Mouse (Mus musculus) c-Kit-positive CD71-positive TER-119-positive erythroid progenitor cells, embryonic 14.5 days (primary cell): ENCODE data around the gene Nip7.
"Not testable (repeated sequence)": the region's sequence is repeated elsewhere in the genome, so short reads cannot be mapped to it uniquely, and the experiment has no call there.

Experiments used
- DNase-seq: peaks from one replicate; pipeline ENCODE4 v3.0.0-alpha.2; 2013; ENCODE audit warnings: low spot score

Nip7 gene

GRCm38 (mm10) chr8:107065511-107066496 lies 9.1 kb downstream of the Nip7 start, which contains the start of gene Tmed6:
Gene Tmed6, minus strand, starts transcription at chr8:107065644.
- DNase-seq, result peak; percentile 79

DNA sequence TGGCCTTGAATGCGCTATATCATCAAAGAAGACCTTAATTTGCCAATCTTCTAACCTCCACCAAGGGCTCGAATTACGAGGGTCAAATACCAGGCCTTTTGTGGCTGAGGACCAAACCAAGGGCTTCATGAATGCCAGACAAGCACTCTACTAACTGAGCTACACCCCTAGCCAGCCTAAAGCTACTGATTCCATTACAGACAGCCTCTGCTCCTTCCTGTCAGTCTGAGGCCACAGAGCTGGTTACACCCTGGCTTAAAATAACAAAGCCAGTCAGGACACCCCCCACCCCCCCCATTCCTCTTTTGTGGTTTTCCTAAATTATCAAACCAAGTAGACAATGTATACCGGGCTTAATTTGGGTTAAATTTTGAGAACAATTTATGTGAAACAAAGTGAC lies 17.0 kb downstream of the Nip7 start:
- no peak for DNase-seq

GRCm38 (mm10) chr8:107074128-107074527 lies 17.5 kb downstream of the Nip7 start:
- no peak for DNase-seq

DNA sequence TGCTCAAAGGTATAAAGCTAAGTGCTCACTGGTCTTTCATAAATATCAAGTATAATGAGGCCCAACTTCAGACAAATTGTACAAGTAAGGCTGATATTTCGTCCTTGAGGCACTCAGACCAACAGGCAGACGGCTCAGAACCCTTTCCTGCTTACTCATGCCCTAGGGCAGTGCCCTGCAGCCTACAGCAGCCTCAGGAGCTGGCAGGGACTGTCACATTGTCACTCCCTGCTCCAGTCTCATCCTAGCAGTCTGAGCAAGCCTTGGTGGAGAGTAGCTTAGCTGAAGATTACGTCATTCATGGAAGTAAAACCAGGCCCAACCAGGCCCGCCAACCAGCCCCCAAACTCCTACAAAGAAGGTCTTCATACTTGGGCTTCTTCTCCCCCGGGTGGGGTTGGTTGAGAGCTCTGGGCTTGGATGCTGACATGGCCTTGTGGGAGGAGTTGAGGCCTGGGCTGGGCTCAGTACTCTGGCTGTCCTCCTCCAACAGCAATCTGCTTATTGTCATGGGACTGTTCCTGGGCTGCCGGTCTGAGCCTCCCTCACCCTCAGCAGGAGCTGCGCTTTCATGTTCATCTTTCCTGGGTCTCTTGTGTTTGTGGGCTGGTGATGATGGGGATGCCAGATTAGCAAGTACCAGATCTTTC lies 19.7 kb downstream of the Nip7 start:
- DNase-seq, result no peak

DNA sequence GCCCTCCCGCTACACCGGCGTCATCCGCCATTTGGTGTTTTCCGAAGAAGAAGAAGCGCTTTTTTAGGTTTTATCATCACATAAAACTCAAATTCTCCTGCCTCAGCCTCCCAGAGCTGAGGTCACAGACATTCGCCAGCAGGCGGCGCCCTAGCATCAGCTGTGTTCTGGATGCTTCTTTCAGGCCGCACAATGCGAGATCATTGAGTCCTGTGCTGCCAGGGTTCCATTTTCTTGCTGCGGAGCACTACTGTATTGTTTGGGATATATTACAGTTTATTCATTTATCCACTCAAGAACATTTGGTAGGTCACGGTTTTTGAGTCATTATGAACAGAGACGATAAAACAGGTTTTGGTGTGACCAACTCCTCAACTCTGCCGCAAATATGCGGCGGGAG lies 28.7 kb downstream of the Nip7 start:
- DNase-seq, result no peak

GRCm38 (mm10) chr8:107086018-107086417 lies 29.3 kb downstream of the Nip7 start:
- no peak for DNase-seq

DNA sequence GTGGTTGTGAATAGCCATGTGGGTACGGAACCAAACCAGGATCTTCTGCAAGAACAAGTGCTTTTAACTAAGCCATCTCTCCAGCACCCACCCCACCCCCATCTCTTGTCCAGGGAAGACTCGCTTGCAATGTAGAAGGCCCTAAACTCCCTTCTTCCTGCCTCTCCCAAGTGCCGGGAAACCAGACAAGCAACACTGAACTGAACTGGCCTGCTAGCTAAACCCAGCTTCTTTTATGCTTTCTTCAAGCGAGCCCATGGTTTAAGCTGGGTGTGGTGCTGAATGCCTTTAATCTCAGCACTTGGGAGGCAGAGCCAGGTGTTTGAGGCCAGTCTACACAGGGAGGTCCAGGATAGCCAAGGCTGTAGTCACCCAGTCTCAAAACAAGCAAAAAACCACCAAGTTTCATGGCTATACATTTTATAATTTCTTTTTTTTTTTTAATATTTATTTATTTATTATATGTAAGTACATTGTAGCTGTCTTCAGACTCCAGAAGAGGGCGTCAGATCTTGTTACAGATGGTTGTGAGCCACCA lies 31.9 kb downstream of the Nip7 start:
- DNase-seq, result no peak

- DNase-seq, result no peak
These were observed 33.9 kb downstream of the Nip7 start for GRCm38 (mm10) chr8:107090531-107090930.

DNA sequence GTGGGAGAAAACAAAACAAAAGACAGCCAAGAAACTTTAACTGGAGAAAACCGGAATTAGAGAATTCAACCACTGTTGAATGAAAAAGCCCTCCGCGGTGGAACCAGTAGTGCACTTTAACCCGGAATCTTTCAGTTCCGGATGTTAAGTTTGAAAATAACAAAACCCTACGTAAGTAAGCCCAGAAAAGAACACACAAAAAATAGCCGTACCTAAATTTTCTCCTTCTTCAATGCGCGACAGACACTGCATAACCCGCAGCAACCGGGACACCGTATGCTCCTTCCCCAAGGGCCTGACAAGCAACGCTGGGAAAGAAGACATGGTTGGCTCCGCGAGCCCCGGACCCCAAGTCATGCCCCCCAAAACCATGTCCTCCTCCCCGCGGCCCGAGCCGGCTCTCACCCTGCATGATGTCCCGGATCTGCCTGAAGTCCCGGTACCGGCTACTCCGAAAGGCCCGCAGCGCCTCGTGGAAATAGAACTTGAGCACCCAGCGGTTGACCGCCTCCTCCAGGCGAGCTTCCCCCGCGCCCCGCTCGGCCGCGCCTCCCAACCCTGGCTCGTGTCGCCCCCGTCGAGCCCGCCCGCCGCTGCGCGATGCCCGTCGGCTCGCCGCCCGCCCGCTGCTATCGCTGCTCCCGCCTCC lies 39.2 kb downstream of the Nip7 start:
- peak; percentile 45 for DNase-seq

DNA sequence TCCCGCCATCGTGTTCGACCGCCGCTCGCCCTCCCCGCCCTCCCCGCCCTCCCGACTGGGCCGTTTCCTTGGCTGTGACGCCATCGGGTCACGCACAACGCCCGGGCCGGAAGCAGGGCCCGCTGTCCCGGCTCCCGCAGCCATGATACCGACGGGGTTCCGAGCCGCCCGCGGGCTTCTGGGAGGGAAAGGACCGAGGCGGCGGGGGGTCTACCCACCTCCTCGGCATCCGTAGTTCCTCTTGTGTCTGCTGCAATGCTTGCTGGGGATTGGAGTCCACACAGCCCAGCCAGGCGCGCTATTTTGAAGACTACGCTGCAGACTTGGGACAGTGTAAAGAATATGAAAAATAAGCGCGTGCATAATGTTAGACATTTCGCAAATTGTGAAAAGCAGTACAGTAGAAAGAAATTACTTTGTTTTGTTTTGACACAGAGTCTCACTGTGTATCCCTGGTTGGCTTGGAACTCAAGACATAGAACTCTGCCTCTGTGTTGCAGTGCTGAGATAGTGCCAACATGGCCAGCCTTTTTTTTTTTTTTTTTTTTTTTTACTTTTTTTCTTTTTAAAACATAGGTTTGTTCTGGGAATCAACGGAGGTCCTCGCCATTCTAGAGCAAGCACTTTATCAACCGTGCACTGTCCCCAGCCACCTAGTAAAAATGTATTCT lies 39.8 kb downstream of the Nip7 start, which contains the start of gene Terf2:
Gene Terf2 (minus strand): TSS at position 182 of the 671 bp plus-strand sequence.
- DNase-seq, result peak; percentile 83

GRCm38 (mm10) chr8:107100635-107101034 lies 44.0 kb downstream of the Nip7 start:
- DNase-seq, result no peak

DNA sequence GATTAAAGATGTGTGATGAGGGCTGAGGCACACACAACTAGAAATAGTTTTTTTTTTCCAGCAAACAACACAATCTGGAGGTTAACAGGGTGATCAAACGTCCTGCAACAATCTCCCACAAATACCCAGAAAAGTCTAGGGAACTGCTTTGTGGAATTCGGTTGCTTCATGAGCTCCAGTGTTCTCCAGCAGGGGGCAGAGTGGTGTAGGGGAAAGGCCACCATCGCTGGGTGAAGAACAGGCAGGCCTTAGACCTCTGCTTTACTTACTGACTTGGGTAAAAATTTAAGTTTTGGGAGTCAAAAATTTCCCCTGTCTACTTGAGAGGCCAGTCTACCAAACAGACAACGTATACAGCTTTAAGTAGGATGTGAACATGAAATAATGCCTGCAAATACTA lies 47.9 kb downstream of the Nip7 start:
- peak; percentile 55 for DNase-seq

- DNase-seq, result not testable (repeated sequence)
These were observed 51.4 kb downstream of the Nip7 start for GRCm38 (mm10) chr8:107108089-107108488.

DNA sequence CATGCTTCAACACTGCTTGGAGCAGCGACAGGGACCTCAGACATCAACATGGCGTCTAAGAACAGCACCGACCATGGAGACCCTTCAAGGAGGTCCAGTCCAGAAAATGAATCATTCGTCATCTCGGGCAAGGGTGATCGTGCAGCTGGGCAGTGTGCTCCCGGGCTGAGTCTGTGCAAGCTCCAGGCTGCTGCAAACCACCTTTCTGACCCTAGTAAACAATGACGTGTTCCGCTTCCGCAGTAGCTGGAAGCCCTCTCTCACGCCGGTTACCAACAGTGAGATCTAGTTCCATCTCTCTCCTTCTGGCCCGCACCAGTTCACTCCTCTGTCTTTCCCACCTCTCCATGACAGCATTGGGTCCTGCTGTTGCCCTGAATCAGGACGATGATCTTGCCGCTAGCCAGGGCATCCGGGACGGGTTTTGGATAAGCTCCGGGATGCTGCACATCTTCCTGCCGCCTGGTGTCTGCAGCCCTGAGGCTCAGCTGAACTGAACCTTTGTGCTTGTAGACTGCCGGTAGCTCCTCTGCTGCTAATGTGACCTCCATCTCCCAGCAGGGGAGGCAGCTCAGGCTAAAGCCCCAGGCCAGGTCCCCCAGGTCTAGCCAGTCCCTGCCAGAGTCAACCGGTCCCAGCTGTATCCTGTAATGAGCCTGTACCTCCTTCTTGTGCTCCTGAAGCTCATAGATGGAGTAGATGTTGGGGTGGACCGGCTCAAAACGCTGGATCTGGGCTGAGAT lies 52.5 kb downstream of the Nip7 start:
- DNase-seq, result no peak

DNA sequence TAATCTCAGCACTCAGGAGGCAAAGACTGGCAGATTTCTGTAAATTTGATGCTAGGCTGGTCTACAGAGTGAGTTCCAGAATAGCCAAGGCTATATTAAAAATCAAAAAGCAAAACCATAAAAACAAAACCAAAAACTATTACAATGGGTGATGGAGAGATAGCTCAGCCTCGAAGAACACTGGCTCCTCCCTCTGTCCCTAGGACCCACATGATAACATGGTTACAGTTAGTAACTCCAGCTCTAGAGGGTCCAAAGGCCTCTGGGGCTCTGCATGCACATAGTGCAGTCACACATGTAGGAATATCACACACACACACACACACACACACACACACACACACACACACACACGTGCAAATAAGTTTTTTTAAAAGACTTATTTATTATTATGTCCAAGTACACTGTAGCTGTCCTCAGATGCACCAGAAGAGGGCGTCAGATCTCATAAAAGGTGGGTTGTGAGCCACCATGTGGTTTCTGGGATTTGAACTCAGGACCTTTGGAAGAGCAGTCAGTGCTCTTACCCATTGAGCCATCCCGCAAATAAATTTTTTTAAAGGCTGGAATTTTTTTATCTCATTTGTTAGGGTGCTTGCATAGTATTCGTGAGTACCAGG lies 53.2 kb downstream of the Nip7 start:
- DNase-seq, result no peak
